Mouse (Mus musculus) urinary bladder, postnatal 14 days (tissue): ENCODE data around the gene Commd9.
A peak's percentile ranks its signal among the peaks of the same experiment; 100 is the strongest.

ENCODE experiments used
- DNase-seq: peaks from one replicate; pipeline ENCODE4 v3.0.0; 2021; ENCODE audit warnings: low spot score

The Commd9 gene

DNA sequence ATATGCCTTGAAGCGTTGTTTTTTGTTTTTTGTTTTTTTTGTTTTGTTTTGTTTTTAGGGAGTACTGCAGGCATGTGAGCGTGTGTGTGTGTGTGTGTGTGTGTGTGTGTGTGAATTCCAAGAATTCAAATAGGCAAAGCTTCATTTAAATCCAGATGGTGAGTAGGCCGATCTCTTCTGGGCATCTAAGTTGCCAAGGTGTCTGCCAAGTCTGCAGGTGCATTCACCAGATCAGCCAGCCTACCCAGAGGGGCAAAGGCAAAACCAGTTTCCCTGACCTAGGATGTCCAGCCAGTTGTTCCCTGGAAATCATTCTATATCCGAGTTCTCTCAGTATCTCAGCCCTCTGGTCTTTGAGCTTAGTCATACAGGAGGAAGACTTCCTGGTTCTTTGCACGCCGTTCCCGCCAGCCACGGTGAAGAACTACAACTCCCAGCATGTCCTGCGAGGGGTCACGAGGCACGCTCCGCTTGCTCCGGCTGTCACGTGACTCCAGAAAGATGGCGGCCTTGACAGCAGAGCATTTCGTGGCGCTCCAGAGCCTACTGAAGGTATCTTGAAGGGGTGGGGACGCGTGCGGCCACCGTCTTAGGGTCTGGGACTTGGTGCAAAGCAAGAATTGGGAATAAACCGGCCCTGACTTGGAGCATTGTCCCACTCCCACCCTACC is at the start of gene Commd9:
Gene Commd9 (plus strand): TSS at position 480 of the 671 bp plus-strand sequence.
- DNase-seq = peak; percentile 96

DNA sequence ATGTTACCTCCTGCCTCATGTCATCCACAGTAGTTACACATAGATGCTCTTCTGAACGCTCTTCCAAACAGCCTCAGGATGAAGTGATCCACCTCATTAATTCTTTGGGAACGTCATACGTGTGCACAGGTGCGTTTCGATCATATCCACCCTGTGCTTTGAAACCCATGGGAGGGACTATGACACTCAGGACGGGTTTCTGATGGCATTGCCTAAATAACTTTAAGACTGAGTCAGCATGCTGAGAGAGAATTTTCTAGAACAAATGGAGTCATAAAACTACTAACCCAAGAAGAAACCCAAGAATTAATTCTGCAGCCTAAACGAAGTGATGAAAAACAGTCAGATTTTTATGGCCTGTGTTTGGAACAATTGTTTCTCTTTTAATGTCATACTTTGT is 43.3 kb upstream of the Commd9 start:
- no peak for DNase-seq

DNA sequence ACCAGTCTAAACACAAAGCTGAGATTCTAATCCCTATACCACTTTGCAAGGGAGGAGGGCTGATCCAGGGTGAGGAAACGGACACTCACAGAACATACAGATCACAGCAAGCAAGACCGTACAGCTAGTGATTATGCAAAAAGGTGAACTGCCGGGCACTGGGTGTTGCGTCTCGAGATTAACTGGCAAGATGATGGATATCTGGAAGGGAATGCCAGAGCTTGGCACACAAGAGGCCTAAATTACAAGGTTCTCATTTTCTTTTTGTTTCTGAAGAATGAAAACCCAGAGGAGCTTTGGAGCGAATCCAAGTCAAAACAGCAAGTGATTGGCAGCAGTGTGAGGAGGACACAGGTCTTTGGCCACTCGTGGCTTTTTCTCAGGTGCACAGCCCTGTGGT is 31.3 kb upstream of the Commd9 start:
- DNase-seq = peak; percentile 9

DNA sequence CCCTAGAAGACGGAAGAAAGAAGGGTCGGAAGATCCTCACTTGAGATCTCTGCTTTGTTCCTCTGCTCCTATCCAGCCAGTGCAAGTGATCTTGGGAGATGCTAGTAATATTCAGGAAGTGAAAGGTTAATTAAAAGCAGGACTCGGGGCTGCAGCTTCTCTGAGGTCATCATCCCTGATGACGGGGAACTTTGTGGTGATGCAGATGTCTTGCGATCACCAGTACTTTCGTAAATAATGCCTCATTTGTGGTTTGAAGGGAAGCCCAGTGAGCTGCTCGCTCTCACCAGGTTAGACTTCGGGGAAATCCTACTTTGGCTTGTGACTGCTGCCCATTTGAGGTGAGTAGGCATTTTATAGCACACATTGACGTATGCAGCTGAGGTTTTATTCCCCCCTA is 29.9 kb upstream of the Commd9 start:
- no peak for DNase-seq

DNA sequence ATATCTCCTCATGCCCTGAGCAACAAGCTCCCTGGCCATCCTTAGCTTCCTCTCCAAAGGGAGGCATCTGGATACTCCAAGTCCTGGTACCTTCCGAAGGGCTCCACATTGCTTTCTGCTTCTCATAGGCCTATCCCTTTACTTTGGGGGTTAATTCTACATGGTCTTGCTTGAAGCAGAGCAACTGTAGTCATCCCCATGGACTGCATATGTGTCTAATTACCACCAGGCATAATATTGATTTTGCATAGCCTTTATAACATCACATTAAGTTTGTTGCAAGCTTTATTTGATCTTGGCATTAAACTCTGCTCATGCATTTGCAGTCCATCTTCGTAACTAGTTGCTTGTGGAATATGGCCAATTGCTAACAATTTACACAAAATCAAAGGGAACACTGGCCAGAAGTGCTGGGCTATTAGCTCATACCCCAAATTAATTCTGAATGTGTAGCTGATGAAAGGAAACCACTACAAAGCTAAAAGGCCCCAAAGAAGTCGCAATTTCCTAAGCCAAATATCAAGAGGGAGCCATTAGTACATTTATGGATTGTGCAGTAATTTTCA is 25.0 kb upstream of the Commd9 start:
- no peak for DNase-seq

DNA sequence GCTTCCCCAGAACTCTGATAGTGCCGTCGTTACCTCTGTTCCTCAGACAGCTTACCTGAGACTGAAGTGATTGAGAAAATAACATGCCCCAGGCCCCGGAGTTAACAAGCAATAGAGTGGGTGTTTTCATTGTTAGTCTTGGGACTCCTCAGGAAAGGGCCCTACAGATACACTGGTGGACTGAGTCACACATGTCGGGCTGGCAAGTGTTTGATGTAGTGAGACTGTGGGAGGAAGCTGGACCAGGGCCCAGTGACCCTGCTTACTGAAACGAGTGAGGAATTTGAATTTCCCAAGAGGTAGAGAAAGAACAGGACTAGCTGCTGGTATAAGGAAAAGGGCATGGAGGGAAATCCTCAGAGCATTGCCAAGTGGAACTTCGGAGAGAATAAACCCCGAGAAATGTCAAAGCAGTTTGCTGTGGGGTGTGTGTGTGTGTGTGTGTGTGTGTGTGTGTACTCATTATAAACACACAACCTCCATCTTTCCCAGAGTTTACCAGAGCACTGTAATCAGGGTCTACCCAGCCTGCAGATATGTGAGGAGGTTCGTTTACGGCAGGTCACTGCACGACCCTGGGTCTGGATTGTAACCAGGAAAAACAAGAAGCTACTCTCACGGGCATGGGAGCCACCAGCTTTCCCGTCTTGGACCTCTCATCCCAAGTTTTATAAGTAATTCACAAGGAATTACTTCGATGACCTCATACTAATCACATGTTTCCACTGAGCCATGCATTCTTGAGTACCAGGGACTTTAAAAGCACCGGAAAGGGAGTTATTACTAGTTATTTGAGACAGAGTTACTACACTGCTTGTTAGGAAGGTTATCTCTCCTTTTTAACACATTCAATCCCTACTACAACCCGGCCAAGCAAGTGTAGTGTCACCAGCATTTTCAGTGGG is 23.6 kb upstream of the Commd9 start:
- peak; percentile 57 for DNase-seq

DNA sequence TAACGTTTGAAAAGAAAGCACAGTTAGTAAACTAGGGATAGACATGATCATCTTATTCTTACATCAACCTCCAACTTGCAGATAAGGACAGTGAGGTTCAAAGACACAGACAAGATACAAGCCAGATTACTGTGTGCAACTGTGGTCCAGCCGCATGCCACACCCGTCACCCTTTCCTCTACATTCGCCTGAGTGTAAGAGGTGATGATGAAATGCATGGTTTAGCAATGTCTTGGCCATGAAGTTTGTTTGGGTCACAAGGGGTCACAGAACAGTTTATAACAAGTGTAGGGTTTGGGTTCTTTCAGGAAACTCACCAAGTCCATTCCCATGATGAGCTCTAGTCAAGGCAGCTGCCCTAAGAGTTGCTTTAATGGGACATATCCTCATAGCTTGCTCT is 17.4 kb upstream of the Commd9 start:
- DNase-seq = no peak

DNA sequence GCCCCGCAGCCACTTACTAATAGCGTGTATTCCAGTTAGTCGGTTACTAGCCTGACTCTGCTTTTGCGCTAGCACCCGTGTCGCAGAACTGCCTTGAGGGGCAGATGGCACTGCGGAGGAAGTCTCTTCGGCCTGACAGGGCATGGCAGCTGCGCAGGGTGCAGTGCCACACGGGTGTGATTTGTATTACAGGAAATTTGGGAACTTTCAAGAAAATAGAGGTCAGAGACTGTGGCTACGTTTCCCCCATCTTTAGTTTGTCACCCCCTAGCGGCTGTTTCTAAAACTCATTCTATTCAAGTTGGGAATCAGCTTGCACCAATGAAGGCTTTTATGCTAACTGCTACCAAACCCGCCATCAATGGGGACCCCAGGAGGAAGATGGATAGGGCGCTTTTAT is 14.9 kb upstream of the Commd9 start:
- DNase-seq = peak; percentile 46

DNA sequence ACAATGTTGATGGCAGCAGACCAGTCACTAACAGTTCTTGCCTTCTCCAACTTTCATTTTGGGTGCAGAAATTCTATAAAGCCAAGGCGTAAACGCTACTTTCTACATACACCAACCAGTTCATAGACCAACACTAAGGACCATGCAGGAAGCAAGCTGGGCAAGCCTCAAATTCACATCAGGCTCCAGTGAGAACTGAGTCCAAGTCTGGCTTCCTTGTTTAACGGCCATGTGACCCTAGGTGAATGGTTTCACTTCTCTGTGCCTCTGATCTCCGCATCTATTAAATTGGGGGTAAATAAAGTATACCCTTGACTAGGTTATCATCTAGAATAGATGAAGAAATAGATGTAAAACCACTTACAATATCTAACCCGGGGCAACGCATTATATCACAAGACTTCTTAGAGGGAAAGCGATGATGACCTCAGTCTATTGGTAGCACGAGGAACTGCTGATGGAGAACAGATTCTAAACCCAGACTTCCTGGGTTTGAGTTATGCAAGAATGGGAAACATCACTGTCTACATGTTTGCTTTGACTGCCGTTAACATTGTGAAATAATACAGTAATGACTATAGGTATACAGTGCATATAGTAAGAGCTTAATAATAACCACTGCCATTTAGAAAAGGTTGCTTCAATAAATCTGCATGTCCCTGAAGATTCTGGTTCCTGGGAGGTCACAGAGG is 4.4 kb upstream of the Commd9 start:
- DNase-seq = no peak

DNA sequence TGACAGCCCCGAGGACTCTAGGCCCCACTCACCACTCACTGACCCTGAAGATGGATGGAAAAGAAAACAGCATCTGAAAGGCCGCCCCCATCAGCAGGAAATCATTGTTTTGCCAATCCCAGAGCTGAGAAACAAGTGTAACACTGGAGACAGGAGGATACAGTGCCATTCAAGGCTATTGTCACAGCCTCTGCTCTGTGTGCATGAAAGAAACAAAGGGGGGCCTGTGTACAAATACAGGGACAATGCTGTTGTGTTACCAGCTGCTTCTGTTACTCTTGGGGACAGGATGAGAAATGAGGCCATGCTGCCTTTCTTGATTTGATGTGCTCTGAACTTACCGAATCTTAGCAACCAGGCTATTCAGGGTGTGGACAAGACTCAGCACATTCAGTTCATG is 3.0 kb upstream of the Commd9 start, which contains the start of gene Prr5l:
Gene Prr5l (minus strand): TSS at position 30 of the 400 bp plus-strand sequence.
- no peak for DNase-seq

DNA sequence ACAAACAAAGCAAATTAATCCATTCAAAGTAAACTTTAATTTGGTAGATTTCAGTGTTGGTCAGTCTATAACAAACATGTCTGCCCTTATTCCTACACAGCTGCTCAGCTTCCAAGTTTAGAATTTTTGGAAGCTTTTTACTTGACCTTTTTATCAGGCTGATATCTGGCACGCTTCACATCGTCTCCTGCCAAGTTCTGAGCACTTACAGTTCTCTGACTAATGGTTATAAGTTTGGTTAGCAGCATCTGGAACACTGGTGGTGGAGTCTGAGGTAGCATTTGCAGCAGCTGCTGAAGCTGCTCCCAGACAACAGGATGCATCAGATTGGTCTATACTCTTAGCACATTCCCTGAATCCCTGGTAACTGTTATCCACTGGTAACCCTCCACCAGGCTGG is 1.8 kb upstream of the Commd9 start:
- DNase-seq = peak; percentile 19

DNA sequence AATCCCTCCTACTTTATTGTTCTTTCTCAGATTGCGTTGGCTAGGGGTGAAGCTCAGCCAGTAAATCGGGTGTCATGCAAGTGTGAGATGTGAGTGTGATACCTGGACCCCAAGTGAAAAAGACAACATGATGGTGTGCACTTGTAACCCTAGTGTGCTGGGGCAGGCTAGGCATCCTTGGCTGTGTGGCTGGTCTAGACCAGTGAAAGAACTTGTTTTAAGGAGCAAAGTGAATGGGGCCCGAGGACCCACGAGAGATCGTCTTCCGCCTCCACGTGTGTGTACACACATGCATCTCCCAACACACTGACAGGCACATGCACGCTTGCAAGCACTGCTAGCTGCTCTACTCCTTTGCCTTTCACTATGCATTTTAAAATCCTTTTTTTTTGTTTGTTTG is 2.8 kb downstream of the Commd9 start:
- no peak for DNase-seq

DNA sequence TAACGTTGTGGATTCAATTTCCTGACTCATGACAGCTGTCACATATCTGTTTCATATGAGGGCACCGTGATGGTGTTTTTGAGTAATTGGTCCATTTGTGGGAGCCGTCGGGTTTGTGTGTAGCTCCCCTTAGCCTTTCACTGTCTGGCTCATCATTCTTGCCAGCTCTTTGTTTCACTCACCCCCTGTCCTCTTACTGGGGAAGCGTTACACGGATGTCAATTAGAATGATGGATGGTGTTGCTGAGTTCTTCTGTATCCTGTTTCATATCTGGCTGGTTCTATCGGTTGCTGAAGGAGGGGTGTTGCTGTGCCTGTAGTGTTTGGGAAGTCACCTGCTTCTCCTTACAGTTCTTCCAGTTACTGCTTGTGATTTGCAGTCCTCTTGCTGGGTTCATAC is 5.1 kb downstream of the Commd9 start:
- DNase-seq = no peak

DNA sequence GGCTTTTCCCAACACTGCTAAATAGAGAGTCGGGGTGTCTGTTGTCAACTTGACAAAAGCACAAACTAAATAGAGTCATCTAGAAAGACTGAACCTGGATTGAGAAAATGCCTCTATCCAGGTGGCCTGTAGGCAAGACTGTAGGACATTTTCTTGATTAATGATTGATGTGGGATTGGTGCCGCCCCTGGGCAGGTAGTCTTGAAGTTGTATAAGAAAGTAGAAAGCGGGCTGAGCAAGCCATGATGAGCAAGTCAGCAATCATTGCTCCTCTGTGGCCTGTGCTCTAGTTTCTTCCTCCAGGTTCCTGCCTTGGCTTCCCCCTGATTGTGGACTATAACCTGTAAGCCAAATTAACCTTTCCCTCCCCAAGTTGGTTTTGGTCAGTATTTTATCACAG is 8.1 kb downstream of the Commd9 start:
- DNase-seq = no peak

DNA sequence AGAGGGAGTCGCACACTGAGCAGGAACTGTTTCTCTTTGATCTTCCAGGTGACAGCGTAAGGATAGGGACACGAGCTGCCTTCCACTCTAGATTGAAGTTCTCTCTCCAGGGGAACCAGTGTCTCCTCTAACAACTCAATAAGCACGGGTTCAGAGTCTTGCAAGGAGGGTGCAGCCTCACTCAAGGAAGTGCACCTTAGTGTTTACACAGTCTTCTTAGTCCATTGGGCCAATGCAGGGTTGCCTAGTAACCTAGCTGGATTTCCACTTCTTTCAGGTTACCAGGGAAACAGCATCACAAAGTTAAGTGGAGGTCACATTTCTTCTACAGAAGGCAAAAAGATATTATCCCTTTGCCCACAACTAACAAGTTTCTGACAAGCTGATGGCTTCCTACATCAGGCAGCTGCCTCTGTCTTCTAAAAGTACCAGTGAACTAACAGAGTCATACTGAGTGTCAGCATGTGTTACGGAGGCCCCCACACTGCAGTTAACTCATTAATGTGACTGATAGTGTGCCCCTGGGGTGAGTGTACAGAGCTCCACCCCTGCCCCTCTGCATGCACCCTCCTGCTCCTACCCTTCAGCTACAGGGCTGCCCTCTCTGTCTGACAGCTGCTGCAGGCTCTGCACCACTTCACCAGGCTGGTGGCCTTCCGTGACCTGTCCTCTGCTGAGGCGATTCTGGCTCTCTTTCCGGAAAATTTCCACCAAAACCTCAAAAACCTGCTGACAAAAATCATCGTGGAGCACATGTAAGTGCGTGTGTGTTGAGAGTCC is 10.6 kb downstream of the Commd9 start:
- DNase-seq = no peak

DNA sequence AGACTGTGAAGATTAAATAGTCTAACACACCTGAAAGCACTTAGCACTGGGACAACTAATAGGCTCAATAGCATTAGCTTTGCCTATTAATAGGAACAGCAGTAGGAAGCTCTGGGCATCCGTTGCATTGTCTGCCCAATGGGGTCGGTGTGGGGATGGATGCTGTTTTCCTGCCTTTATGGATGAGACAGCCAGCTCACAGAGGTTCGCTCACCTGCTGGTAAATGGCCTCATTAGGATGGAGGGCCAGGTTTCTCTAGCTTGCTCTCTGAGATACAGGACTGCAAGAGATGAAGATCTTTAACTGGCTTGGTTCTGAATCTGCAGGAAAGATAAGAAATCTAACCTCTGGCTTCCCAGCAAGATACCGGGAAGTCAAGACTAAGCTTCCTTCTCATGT is 16.1 kb downstream of the Commd9 start:
- DNase-seq = no peak

DNA sequence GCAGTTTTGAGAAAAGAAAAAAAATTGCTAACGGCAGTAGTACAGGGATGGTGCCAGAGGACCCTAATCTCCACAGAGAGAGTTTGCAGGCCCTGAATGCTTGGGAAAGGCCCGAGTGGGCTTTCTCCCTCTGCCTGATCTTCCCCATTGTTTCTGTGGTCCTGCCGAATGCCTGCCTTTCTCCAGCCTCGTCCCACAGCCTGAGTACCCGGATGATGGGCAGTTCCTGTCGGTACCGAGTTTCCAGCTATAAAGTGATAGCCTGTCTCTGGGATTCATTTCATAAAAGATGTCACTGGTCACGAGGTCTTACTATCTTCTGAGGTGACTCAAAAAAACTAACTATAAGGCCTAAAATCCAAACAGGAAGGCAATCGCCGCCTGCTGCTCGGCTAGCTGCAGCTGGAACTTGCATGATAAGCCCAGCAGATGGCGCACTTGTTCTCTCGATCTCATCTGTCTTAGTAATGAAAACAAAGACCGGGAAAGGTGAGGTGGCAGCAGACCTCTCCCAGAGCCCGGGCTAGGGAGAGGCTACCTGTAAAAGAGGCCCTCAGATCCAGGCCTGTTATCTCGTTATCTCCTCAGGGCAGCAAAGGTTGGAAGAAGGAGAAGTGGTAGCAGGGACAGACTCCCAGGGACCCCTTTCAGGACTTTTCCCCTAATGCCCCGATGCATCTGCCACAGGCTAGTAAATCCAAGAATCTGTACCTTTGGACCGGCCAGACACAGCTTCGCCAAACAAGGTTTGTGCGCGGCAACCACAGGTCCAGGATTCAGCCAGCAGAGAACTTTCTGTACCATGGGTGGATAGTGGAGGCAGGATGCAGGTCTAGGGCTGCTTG is 19.7 kb downstream of the Commd9 start:
- peak; percentile 84 for DNase-seq

DNA sequence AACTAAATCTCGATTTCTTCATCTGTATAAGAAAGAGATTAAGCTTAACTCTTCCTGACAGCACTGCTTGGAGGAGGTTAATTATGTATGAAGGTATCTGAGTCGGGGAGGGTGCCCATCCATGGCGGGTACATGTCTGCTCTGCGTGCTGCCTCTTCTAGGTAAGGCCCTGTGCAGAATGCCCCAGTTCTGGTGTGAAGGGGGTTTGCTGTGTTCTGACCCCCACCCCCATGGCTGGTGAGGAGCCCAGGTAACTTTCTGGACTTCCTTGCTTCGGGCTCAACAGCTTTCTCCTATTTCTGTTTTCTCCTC is 20.3 kb downstream of the Commd9 start:
- no peak for DNase-seq

DNA sequence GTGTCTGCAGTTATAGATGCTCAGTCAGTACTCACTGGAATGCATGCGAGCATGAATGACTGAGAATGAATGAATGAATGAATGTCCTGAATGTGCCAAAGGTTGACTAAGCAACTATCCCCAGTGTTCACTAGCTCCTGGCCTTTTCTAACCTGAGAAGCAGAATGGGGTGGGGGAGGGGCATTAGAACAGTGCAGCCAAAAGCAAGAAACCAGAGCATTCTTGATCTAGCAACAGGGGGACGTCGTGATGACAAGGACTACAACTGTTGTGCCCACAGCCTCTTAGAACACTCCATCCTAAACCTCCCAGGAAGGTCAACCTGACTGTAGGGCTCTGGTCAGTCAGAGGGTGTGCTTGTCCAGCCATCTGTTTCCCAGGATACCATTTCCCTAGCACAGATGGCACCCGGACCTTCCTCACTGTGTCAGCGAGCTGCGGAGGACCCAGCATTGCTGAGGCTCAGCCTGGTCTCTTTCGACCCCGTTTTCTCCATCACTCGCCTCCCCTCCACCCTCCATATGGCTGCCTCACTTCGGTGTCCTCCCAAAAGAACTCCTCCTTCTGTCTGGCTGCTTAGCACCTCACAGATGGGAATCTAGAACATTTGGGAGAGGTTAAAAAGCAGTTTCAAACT is 21.5 kb downstream of the Commd9 start:
- no peak for DNase-seq

DNA sequence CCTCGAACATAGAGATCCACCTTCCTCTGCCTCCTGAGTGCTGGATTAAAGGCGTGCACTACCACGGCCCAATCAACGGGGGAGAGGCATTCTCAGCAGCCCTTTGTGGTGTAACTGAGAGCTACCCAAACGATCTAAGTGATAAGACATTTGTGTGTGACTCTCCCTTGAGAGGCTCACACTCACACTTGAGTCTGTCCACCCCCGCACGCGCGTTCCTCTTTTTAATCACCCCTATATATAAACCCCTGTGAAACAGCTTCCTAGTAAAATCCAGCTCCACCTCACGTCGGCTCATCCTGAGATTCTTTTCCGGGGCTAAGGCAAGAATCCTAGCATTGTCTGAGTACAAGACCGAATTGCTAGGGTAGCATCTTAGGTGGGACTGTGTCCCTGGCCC is 22.7 kb downstream of the Commd9 start:
- DNase-seq = no peak
